Mouse (Mus musculus) hindbrain, embryonic 13.5 days (tissue): Measurements from ENCODE around the gene Ubp1. TPM values are rescaled to one million over a fixed set of nuclear protein-coding genes. Genes with fewer than 3 reads are reported as not detected.
A peak's percentile ranks its signal among the peaks of the same experiment; 100 is the strongest.

Experiments used
- ATAC-seq: fragments of 200-750 bp; cut with Nextera tagmentation; 2 replicates; pipeline ENCODE4 v1.8.0; 2017; ENCODE audit warnings: moderate TSS enrichment; ENCODE audit not compliant: low FRiP score
- H3K27ac ChIP-seq: fragments of 300-500 bp; sonication (generic); 2 replicates; pipeline ENCODE4 v1.5.1; 2015; ENCODE audit warnings: inconsistent platforms, mild to moderate bottlenecking, moderate library complexity
- H3K27me3 ChIP-seq: fragments of 300-500 bp; sonication (generic); 2 replicates; pipeline ENCODE4 v1.6.1; 2015; ENCODE audit warnings: mild to moderate bottlenecking, inconsistent platforms
- H3K36me3 ChIP-seq: fragments of 300-500 bp; sonication (generic); 2 replicates; pipeline ENCODE4 v1.6.1; 2015; ENCODE audit warnings: mild to moderate bottlenecking, inconsistent platforms
- H3K4me1 ChIP-seq: fragments of 300-500 bp; sonication (generic); replicated peaks from 2 replicates; pipeline ENCODE4 v1.6.1; 2015; ENCODE audit warnings: inconsistent platforms
- H3K4me2 ChIP-seq: fragments of 300-500 bp; sonication (generic); 2 replicates; pipeline ENCODE4 v1.6.1; 2015; ENCODE audit warnings: inconsistent platforms, mild to moderate bottlenecking, moderate library complexity
- H3K4me3 ChIP-seq: fragments of 300-500 bp; sonication (generic); 2 replicates; pipeline ENCODE4 v1.5.1; 2015; ENCODE audit warnings: mild to moderate bottlenecking, inconsistent platforms
- H3K9ac ChIP-seq: fragments of 300-500 bp; sonication (generic); 2 replicates; pipeline ENCODE4 v1.6.1; 2015; ENCODE audit warnings: mild to moderate bottlenecking, inconsistent platforms
- H3K9me3 ChIP-seq: fragments of 300-500 bp; sonication (generic); 2 replicates; pipeline ENCODE4 v1.6.1; 2016; ENCODE audit warnings: inconsistent platforms
- WGBS: fragments of 180-500 bp; shearing (Covaris S2); methylation state at CpG from one replicate; pipeline ENCODE4 v1.1.7; 2015; 5-methylcytosine and 5-hydroxymethylcytosine counted together
- polyA plus RNA-seq: library from polyadenylated mRNA; unstranded; fragments of >200 nt; fragmentation: Nextera tagmentation; extraction: Ambion mirVana; gene quantifications from 2 replicates; pipeline ENCODE4 v1.2.1, GENCODE M21; 2015

Gene Ubp1
- polyA plus RNA-seq, 1 experiment from 2014 or later, result 31.5 TPM

- Histone ChIP-seq H3K27me3 (no peaks in the 10 kb centered on the region), H3K4me3 (peak overlapping the region; percentile 71), H3K36me3 (no peaks in the 10 kb centered on the region), H3K9me3 (no peaks in the 10 kb centered on the region), H3K4me1 (peaks cover 13% of the 10 kb centered on the region), H3K4me2 (peak overlapping the region; percentile 74), H3K9ac (peak overlapping the region; percentile 85), H3K27ac (no peak overlapping the region)
- ATAC-seq, result no peak
- 62% methylated on average over 9 of the region's 9 CpGs for WGBS
These were observed 94.4 kb downstream of the Ubp1 start for GRCm38 (mm10) chr9:114025182-114025581.

- Histone ChIP-seq H3K4me1 (peaks cover 13% of the 10 kb centered on the region), H3K9ac (peak overlapping the region; percentile 85), H3K4me3 (peak overlapping the region; percentile 71), H3K9me3 (no peaks in the 10 kb centered on the region), H3K4me2 (peak overlapping the region; percentile 74), H3K36me3 (no peaks in the 10 kb centered on the region), H3K27me3 (no peaks in the 10 kb centered on the region), H3K27ac (peak overlapping the region; percentile 87)
- WGBS, result 19% methylated on average over 8 of the region's 8 CpGs
- ATAC-seq, result no peak
These were observed 95.1 kb downstream of the Ubp1 start for GRCm38 (mm10) chr9:114025846-114026245.

- no peaks in the 10 kb centered on the region for H3K36me3 ChIP-seq
- peak overlapping the region; percentile 74 for H3K4me2 ChIP-seq
- peaks cover 13% of the 10 kb centered on the region for H3K4me1 ChIP-seq
- H3K9ac ChIP-seq, result peak overlapping the region; percentile 85
- H3K27me3 ChIP-seq, result no peaks in the 10 kb centered on the region
- H3K9me3 ChIP-seq, result no peaks in the 10 kb centered on the region
- under 1% methylated on average over 51 of the region's 52 CpGs for WGBS
- H3K27ac ChIP-seq, result peak overlapping the region; percentile 87
- peak overlapping the region; percentile 71 for H3K4me3 ChIP-seq
- ATAC-seq, result peak; percentile 97
These were observed 95.7 kb downstream of the Ubp1 start for GRCm38 (mm10) chr9:114026261-114026934.

Other genes with a start within 250 kb of the Ubp1 start
- 38.6 and 41.9 TPM in 2 replicates for gene Pdcd6ip, start 222.7 kb upstream of the Ubp1 start, polyA plus RNA-seq
- 113 and 117 TPM in 2 replicates for gene Clasp2, start 189.5 kb upstream of the Ubp1 start, polyA plus RNA-seq
- gene Fbxl2, start 115.3 kb downstream of the Ubp1 start, polyA plus RNA-seq, result 22.1 and 22.2 TPM in 2 replicates
- 0.42 and 0.66 TPM in 2 replicates for gene Susd5, start 126.2 kb downstream of the Ubp1 start, polyA plus RNA-seq